ENCODE assay signal across 10 mouse cellular contexts in genomic region chr2:29217897-29218296, GRCm38 (mm10). TPM values are rescaled to one million over a fixed set of nuclear protein-coding genes. Genes with fewer than 3 reads are reported as not detected.
DNase-seq lines count a peak whose midpoint lies in the region; TF ChIP-seq lines count a peak whose summit lies in the region.
"Had no signal": no experiment of that assay in that cellular context is flagged by ENCODE, and none has a peak within 500 bp of the region (broad histone marks: within the 10 kb centered on the region; RNA-seq: fewer than 3 reads in every experiment).

No protein-coding gene starts in this region.

- no peak overlapping the region for H3K4me3 ChIP-seq in cerebellum, adult 2 months (replicated peaks; ENCODE audit: insufficient read depth, low read depth, low read length)
- H3K4me3 ChIP-seq in layer of hippocampus, adult 2 months: no peak overlapping the region
- H3K4me3 ChIP-seq: embryonic facial prominence, embryonic 15.5 days; liver, embryonic 13.5 days had no signal

- peak; percentile 20 to 31 for DNase-seq in kidney, postnatal 4 days
- DNase-seq in kidney, adult 11 months: no peak
- DNase-seq in cerebellum, adult 2 months: peak; percentile 99
- DNase-seq in gastrocnemius, postnatal 25 days: peak; percentile 83
- peak; percentile 68 to 75 for DNase-seq in layer of hippocampus, adult 2 months (ENCODE audit: low spot score in 2 of 2)
- DNase-seq in retina, adult 2 months (ENCODE audit: low read depth, low spot score): peak; percentile 42
- DNase-seq in spleen, postnatal 14 days (ENCODE audit: low spot score in 2 of 2): no peak
- no peak for DNase-seq in neural tube, embryonic 10.5 days (ENCODE audit: extremely low spot score, low spot score)
- DNase-seq: liver, embryonic 13.5 days had no signal

- 2% methylated on average over 10 of the region's 10 CpGs for WGBS in cerebellum, adult 2 months

- peaks cover 33% of the 10 kb centered on the region for H3K4me1 ChIP-seq in cerebellum, adult 2 months (ENCODE audit: control insufficient read depth, insufficient read depth, low read length)
- H3K4me1 ChIP-seq: embryonic facial prominence, embryonic 15.5 days; liver, embryonic 13.5 days had no signal

- peak; percentile 62; the same call in 1 of the 2 replicates for TF ChIP-seq CTCF in cerebellum, adult 2 months (IDR thresholded peaks at IDR 0.05; ENCODE audit: borderline replicate concordance, insufficient read depth, low read depth, low read length)
- TF ChIP-seq CTCF in layer of hippocampus, adult 2 months (conservative IDR thresholded peaks at IDR 0.05): peak; percentile 76

- no peak for TF ChIP-seq POLR2A in cerebellum, adult 2 months (IDR thresholded peaks at IDR 0.05; ENCODE audit: borderline replicate concordance, insufficient read depth, low read length)

- peak overlapping the region; percentile 75 for H3K27ac ChIP-seq in cerebellum, adult 2 months (ENCODE audit: insufficient read depth, low read length)
- peak overlapping the region; percentile 43 for H3K27ac ChIP-seq in layer of hippocampus, adult 2 months
- H3K27ac ChIP-seq: embryonic facial prominence, embryonic 15.5 days; liver, embryonic 13.5 days had no signal

- H3K27me3 ChIP-seq in cerebellum, adult 2 months (ENCODE audit: control insufficient read depth, insufficient read depth, low read length): no peaks in the 10 kb centered on the region
- H3K27me3 ChIP-seq: embryonic facial prominence, embryonic 15.5 days; liver, embryonic 13.5 days had no signal

RNA-seq across cellular contexts. Expression of gene Ntng2, which starts 34.9 kb away (rescaled TPM):
- 25.7 and 26.0 TPM in 2 replicates for polyA plus RNA-seq in cerebellum, adult 2 months (2012; rRNA removed)
- total RNA-seq in gastrocnemius, postnatal 25 days (2021): 10 to 100 TPM; 33.4 to 40.0 TPM
- 100 to 1,000 TPM; 111 TPM for total RNA-seq in layer of hippocampus, adult 2 months (2021)
- polyA plus RNA-seq: liver, embryonic 13.5 days had no signal

Comparison
In these comparisons a context has a peak if more than half of its experiments do, and no peak if none do; other contexts are left out.
1. DNase-seq: peak in kidney, postnatal 4 days (2 of 2), cerebellum, adult 2 months (2 of 2), gastrocnemius, postnatal 25 days (single experiment), layer of hippocampus, adult 2 months (2 of 2) and retina, adult 2 months (single experiment); none in kidney, adult 11 months (single experiment), spleen, postnatal 14 days (0 of 2) and neural tube, embryonic 10.5 days (single experiment).